Mouse (Mus musculus): ENCODE measurements around the gene Wipf2.

GRCm38 (mm10) chr11:98952111-98952510 lies 88.7 kb downstream of the Wipf2 start:
- TF ChIP-seq CTCF (conservative IDR thresholded peaks at IDR 0.05; ENCODE audit: insufficient read depth, insufficient read length, low read depth, low read length) (no peak), POLR2A (IDR thresholded peaks at IDR 0.05; ENCODE audit: low read depth, low read length) (no peak)
